Mouse (Mus musculus): ENCODE measurements around the gene Gps2.
"Not testable (repeated sequence)": the region's sequence is repeated elsewhere in the genome, so short reads cannot be mapped to it uniquely, and the experiment has no call there.

Gene Gps2

GRCm38 (mm10) chr11:69916652-69917378 lies 3.1 kb downstream of the Gps2 start:
- DNase-seq (ENCODE audit: low read depth): not testable (repeated sequence)

DNA sequence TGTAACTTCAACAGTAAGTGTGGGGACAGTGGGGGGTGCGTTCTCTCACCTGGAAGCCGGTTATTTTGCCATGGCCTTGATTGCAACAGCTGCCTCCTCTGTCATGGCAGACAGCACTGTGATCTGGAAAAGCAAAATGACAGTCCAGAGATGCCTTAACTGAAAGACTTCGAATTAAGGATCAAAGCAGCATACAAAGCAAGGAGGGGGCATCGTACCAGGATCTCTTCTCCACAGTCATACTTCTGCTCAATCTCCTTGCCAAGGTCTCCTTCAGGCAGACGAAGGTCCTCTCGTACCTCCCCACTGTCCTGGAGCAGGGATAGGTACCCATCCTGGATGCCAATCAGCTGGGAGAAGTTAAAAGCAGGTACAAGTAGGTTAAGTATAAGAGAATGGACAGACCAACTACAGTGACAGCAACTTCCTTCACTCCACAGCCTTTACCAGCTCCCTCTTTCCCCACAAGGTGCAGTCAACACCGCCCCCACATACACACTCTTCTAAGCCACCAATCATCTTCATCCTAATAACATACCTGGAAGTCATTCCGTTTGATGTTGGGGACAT lies 3.8 kb downstream of the Gps2 start:
- no peak for DNase-seq (ENCODE audit: low read depth)

DNA sequence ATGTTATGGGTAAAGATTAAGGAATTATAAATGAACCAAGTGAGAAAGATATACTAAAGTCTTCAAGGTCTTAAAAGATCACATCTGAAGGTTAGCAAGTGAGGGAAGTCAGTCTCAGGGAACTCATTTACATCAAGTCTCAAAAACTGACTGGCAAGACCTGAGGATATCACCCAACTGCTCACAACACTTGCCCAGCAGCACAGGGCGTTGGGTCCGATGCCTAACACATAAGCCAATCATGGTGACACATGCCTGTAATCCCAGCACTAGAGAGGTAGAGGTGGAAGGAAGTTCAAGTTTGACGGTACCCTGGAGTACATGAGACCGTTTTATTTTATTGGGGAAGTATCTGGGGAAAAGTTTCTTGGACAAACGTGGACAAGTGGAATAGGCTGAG lies 4.4 kb downstream of the Gps2 start:
- no peak for DNase-seq (ENCODE audit: low read depth)

DNA sequence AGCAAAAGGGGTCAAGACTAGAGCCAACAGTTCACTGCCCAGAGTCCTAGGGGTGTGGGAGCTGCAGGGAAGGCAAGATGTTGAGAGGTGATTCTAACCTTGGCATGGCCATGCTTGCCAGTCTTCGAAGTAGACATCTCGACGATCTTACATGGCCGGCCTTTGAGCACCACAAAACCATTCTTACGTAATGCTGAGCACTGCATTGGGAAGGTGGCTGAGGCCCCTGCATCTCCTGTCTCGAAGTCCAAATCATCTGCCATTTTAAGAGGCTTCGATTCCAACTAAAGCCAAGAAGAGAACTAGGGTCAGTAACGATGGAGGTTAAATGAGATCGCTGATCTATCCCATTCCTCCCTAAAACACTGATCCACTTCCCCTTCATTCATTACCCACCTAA lies 5.4 kb downstream of the Gps2 start:
- peak; percentile 39 for DNase-seq (ENCODE audit: low read depth)

GRCm38 (mm10) chr11:69919661-69920265 lies 6.1 kb downstream of the Gps2 start:
- peak; percentile 98 for DNase-seq (ENCODE audit: low read depth)

DNA sequence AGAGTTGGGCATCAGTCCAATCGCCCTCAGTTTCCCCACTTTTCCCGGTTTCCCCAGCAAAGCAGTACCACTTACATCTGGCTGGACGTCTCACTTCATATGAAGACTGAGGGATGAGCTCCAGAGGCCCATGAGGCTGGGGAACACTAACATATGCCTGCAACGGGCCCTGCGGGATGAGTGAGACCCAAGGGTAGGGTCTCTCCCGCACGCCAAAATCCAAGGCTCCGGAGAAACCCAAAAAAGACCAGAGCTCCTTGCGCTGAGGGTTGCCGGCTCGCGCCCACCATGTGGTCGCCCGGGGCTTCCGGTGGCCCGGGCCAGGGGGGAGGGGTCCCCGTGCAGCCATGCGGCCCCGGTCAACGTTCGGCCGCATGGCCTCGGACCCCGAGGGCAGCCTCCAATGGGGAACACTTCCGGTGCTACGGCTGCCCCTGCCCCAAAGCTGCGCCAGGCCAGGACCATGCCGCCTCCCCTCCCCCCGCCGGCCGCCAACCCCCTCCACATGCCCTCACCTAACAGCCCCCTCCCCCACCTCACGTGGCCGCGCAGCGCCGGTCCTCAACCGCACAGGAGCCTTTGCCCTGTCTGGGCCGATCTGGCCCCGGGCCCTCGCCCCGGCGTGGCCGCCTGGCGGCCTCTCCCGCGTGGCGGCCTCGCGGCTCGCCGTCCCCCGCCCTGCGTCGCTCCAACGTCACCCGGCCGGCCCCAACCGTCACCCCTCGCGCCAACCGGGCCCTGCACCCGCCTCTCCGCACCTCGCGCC lies 6.8 kb downstream of the Gps2 start:
- peak; percentile 53 for DNase-seq (ENCODE audit: low read depth)

DNA sequence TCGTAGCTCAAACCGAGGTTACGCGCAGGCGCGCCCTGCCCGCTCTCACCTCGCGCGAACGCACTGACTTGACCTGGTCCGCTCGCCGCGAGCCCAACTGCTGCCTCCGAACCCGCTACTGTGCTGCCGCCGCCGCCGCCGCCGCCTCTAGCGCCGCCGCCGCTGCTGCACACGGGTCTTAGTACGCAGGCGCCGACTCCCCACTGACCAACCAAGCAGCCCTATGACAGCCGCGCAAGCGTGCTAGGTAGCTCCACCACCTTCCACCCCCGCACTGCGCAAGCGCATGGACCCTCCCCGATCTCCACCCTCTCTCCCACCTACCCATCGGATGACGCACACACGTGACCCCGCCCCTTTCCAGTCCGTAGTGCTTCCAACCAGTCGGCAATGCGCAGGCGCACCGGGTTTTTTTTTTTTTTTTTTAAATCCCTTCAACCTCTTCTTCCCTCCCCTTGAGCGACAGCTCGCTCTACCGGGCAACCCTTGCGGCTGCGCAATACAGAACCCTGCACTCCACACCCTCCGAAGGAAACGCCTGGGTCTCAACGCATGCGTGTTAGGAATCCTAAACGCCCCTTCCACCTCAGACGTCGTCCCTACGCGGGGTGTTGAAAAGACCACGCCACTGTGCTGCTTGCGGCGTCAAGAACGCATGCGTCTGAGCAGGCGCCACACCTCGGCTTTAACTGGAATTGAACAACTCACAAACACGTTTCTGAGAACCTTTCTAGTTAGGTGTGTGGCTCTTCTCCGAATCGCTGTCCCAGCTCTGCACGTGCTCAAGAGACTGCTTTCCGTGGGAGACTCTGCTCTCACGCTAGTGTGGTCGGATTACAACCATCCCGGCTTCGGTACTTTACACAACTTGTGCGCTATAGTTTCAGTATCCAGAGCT lies 7.7 kb downstream of the Gps2 start, which contains the start of gene Eif5a:
Gene Eif5a (minus strand): TSS at position 845 of the 898 bp plus-strand sequence.
- DNase-seq (ENCODE audit: low read depth): peak; percentile 100

DNA sequence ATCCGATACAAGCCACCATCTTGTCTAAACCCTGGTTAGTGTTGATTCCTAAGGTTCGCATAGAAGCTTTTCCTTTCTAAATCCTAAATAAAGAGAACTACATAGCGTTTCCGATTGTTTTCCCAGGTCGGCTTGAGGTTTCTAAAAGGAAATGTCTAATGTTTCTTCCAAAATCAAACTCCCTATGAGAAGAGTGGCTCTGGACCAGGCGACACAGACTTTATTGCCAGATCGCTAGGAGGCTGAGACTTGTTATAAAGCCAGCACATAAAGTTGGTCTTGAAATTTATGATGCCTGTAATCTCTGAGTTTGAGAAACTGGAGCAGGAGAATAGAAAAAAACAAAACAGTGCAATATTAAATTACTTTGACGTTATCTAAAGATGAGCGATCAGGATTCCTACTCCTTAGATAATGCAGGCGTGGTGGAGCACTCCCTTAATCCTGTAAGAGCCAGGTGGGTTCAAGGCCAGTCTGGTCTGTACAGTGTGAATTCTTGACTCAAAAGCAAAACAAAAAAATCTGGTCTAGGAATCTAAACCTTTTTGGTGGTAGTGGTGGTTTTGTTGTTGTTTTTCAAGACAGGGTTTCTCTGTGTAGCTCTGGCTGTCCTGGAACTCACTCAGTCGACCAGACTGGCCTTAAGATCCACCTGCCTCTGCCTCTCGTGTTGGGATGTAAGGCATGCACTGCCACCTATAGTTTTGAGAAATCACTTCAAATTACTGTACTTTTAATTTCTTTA lies 8.5 kb downstream of the Gps2 start:
- DNase-seq (ENCODE audit: low read depth): peak; percentile 83

GRCm38 (mm10) chr11:69922796-69923195 lies 9.1 kb downstream of the Gps2 start:
- peak; percentile 85 for DNase-seq (ENCODE audit: low read depth)

DNA sequence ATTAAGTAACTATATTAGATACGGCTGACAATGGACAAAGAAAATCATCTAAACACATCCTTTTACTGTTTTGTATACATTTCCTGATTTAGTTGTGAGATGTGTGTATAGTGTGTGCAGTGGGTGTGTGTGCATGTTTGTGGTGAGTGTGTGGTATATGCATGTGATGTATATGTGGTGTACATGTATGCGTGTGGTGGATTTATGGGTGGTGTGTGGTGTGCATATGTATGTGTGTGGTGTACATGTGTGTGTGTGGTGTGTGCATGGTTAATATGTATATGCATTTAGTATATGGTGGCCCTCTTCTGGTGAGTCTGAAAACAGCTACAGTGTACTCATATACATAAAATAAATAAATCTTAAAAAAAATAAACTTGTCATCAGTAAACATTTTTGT lies 13.8 kb downstream of the Gps2 start:
- no peak for DNase-seq (ENCODE audit: low read depth)

DNA sequence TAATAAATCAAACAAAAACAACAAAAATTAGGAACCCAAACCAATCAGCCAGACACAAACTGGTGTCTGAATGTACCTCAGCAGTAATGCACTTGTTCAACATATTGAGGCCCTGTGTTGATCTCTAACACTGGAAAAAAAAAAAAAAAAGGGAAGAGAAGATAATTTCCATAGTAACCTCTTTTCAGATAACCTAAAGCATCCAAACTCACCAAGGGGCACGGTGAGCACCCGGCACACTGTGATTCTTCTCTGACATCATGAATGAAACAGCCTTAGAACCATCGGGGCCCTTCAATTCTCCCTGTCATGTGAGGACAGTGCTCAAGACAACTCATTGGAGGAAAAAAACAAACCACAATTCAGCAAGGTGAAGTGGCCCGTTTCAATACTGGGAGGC lies 16.0 kb downstream of the Gps2 start:
- no peak for DNase-seq (ENCODE audit: low read depth)

DNA sequence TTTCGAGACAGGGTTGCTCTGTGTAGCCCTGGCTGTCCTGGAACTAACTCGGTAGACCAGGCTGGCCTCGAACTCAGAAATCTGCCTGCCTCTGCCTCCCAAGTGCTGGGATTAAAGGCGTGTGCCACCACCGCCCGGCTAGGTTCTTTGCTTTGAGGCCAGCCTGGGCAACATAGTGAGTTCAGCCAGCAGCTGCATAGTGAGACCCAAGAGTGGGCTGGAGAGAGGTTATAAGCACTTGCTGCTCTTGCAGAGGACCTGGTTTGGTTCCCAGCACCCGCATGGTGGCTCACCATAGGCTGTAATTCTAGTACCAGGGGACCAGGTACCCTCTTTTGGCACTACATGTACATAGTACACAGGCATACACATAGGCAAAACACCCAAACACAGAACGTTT lies 16.5 kb downstream of the Gps2 start:
- DNase-seq (ENCODE audit: low read depth): not testable (repeated sequence)

- peak; percentile 93 for DNase-seq (ENCODE audit: low read depth)
These were observed 17.4 kb downstream of the Gps2 start for GRCm38 (mm10) chr11:69930967-69931537.

DNA sequence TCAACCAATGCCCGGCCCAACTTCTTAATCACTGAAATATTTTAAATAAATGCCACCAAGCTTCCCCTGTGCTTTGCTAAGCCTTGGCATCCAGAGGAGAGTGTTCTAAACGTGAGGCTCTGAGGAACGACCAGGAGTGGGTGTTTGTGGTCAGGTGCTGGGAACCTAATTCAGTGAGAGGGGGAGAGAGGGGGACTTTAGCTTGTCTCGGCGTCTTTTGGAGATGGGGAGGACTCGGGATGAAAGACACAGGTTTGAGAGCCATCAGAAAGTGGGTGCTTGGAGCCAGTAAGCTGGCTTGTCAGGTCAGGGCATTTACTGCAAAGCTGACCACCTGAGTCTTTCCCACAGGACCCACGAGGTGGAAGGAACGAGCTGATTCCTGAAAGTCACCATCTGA lies 18.1 kb downstream of the Gps2 start:
- no peak for DNase-seq (ENCODE audit: low read depth)

- DNase-seq (ENCODE audit: low read depth): peak; percentile 45
These were observed 18.6 kb downstream of the Gps2 start for GRCm38 (mm10) chr11:69932254-69932653.

- DNase-seq (ENCODE audit: low read depth): peak; percentile 63
These were observed 19.4 kb downstream of the Gps2 start for GRCm38 (mm10) chr11:69933066-69933465.

- peak; percentile 84 for DNase-seq (ENCODE audit: low read depth)
These were observed 20.5 kb downstream of the Gps2 start for GRCm38 (mm10) chr11:69934169-69934568.

- no peak for DNase-seq (ENCODE audit: low read depth)
These were observed 21.0 kb downstream of the Gps2 start for GRCm38 (mm10) chr11:69934681-69935080.

DNA sequence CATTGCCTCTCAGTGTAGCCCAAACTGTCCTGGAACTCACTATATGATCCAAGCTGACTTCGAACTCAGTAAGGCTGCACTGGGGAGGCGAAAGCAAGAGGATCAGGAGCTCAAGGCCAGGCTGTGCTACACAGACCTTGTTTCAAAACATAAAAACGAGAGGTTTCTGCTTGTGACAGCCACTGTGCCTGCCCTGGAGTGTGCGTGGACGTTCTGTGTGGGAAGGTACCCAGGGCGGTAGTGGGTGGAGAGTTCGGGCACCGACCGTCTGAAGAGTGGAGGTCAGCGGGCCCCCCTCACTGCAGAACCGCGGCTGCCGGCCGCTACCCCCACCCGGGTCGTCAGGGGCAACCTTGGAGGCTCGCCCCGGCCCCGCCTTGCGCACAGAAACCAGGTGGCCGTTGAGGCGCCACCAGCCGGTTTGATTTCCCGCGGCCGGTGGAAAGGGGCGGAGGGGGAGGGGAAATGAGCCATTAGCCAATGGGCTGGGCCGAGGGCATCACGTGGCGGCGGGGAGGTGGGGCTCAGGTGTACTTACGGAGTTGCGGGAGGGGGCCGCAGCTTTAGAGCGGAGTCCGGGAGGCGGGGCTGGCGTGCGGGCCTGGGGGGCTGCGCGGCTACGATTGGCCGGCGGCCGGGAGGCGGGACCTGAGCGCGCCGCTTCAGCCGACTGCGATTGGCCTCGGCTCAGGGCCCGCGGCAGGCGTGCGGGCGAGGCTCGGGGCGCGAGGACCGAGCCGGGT lies 21.6 kb downstream of the Gps2 start, which contains the start of gene Ybx2:
Gene Ybx2 (plus strand): TSS at position 660 of the 743 bp plus-strand sequence.
- DNase-seq (ENCODE audit: low read depth): no peak

- no peak for DNase-seq (ENCODE audit: low read depth)
These were observed 22.5 kb downstream of the Gps2 start for GRCm38 (mm10) chr11:69936156-69936555.
